Mouse (Mus musculus) midbrain, embryonic 14.5 days (tissue): ENCODE data around the gene Ctrl. TPM values are rescaled to one million over a fixed set of nuclear protein-coding genes. Genes with fewer than 3 reads are reported as not detected.
"Not testable (repeated sequence)": the region's sequence is repeated elsewhere in the genome, so short reads cannot be mapped to it uniquely, and the experiment has no call there.

Source experiments
- ATAC-seq: fragments of 200-750 bp; cut with Nextera tagmentation; 2 replicates; pipeline ENCODE4 v1.8.0; 2017; ENCODE audit warnings: moderate number of reproducible peaks, moderate library complexity; ENCODE audit not compliant: low FRiP score, low TSS enrichment
- DNase-seq: peaks from one replicate; pipeline ENCODE4 v3.0.0-alpha.2; 2015
- H3K27ac ChIP-seq: fragments of 300-500 bp; sonication (generic); replicated peaks from 2 replicates; pipeline ENCODE4 v1.5.1; 2014; ENCODE audit warnings: mild to moderate bottlenecking, low read depth, low read length, moderate library complexity
- H3K27me3 ChIP-seq: fragments of 300-500 bp; sonication (generic); 2 replicates; pipeline ENCODE4 v1.6.1; 2014; ENCODE audit warnings: low read length, control low read depth, mixed read lengths; ENCODE audit not compliant: control insufficient read depth, insufficient read depth
- H3K36me3 ChIP-seq: fragments of 300-500 bp; sonication (generic); 2 replicates; pipeline ENCODE4 v1.6.1; 2014; ENCODE audit warnings: low read length, control low read depth; ENCODE audit not compliant: control insufficient read depth, insufficient read depth
- H3K4me1 ChIP-seq: fragments of 300-500 bp; sonication (generic); 2 replicates; pipeline ENCODE4 v1.6.1; 2014; ENCODE audit warnings: mild to moderate bottlenecking, antibody characterized with exemption, low read length, control low read depth; ENCODE audit not compliant: control insufficient read depth, insufficient read depth
- H3K4me2 ChIP-seq: fragments of 300-500 bp; sonication (generic); 2 replicates; pipeline ENCODE4 v1.6.1; 2014; ENCODE audit warnings: mild to moderate bottlenecking, low read length, moderate library complexity
- H3K4me3 ChIP-seq: fragments of 300-500 bp; sonication (generic); replicated peaks from 2 replicates; pipeline ENCODE4 v1.5.1; 2014; ENCODE audit warnings: low read depth, low read length
- H3K9ac ChIP-seq: fragments of 300-500 bp; sonication (generic); replicated peaks from 2 replicates; pipeline ENCODE4 v1.6.1; 2014; ENCODE audit warnings: mild to moderate bottlenecking, low read length, moderate library complexity
- H3K9me3 ChIP-seq: fragments of 300-500 bp; sonication (generic); 2 replicates; pipeline ENCODE4 v1.6.1; 2016; ENCODE audit warnings: low read length, control low read depth, mixed read lengths; ENCODE audit not compliant: control insufficient read depth
- WGBS: fragments of 180-500 bp; shearing (Covaris S2); extraction: QIAGEN DNeasy Blood & Tissue Kit; methylation state at CpG from one replicate; pipeline ENCODE4 v1.1.7; 2014; 5-methylcytosine and 5-hydroxymethylcytosine counted together
- polyA plus RNA-seq: library from polyadenylated mRNA; unstranded; fragments of >200 nt; fragmentation: Nextera tagmentation; extraction: Ambion mirVana; gene quantifications from 2 replicates; pipeline ENCODE4 v1.2.1, GENCODE M21; 2014

Gene Ctrl
- 2.0 and 4.4 TPM in 2 replicates for polyA plus RNA-seq

DNA sequence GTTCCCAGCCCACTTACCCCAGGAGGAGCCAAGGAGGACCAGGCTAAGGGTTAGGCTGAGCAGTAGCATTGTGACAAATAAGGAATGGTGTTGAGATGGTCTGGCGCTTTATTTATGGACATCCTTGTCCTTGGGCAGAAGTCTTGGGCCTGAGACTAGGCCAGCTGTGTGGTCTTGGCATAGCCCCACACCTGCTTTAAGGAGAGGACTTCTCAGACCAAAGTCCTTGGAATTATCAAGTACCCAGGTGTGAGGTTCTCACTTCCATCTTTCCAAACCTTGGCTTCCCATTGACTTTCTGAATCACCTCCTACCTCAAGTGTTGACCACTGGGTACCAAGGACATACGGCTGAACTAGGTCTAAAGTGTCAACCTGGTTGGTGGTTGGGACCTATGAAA, at the start of gene Ctrl:
Ctrl (minus strand) TSS at position 101 of the 400 bp plus-strand sequence.
- Histone ChIP-seq H3K9ac (no peak within 1 kb of the TSS), H3K27me3 (no peaks in the 10 kb centered on the region), H3K9me3 (no peaks in the 10 kb centered on the region), H3K4me3 (no peak within 1 kb of the TSS), H3K27ac (no peak within 1 kb of the TSS), H3K36me3 (peaks cover 15% of the 10 kb centered on the region), H3K4me1 (peaks cover 15% of the 10 kb centered on the region), H3K4me2 (no peak within 1 kb of the TSS)
- ATAC-seq, result no peak
- 96% methylated on average over 2 of the region's 2 CpGs for WGBS
- no peak for DNase-seq

DNA sequence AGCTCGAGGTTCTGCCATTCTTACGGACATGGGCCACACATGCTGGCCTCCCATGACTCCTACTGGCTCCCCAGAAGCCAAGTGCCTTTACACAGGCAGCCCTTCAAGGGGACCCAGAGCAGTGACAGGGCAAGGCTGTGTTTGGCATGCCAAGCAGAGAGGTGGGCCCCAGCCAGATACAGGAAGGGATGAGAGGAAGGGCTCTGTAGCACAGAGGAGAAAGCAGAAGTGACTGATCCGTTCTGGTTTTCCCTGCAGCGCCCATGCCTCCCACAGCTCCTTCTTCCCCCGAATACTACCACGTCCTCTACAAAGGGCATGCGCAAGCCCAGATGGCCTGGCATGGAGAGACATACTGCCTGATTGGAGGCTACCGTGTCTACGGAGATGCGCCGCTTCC, 49.7 kb upstream of the Ctrl start:
- not testable (repeated sequence) for H3K27ac ChIP-seq, H3K36me3 ChIP-seq, H3K4me1 ChIP-seq, H3K4me3 ChIP-seq, H3K9me3 ChIP-seq, ATAC-seq, H3K4me2 ChIP-seq, H3K9ac ChIP-seq, H3K27me3 ChIP-seq, DNase-seq
- 79% methylated on average over 11 of the region's 11 CpGs for WGBS

DNA sequence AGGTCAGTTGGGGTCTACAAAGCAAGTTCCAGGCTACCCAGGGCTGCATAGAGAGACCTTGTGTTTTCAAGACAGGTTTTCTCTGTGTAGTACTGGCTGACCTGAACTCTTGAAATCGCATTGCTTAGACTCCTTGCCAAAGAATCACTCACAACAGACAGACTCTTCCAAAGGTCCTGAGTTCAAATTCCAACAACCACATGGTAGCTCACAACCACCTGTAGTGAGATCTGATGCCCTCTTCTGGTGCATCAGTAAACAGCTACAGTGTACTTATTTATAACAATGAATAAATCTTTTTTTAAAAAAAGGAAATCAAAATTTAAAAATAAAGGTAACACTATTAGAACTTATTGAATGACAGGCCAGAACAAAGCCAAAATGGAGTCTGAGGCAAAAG, 47.5 kb upstream of the Ctrl start:
- no peak overlapping the region for H3K4me2 ChIP-seq
- no peak overlapping the region for H3K4me3 ChIP-seq
- no peaks in the 10 kb centered on the region for H3K36me3 ChIP-seq
- H3K9me3 ChIP-seq, result no peaks in the 10 kb centered on the region
- H3K27me3 ChIP-seq, result no peaks in the 10 kb centered on the region
- 91% methylated on average over 1 of the region's 1 CpGs for WGBS
- no peak overlapping the region for H3K9ac ChIP-seq
- ATAC-seq, result no peak
- no peak overlapping the region for H3K27ac ChIP-seq
- no peak for DNase-seq
- H3K4me1 ChIP-seq, result no peaks in the 10 kb centered on the region

DNA sequence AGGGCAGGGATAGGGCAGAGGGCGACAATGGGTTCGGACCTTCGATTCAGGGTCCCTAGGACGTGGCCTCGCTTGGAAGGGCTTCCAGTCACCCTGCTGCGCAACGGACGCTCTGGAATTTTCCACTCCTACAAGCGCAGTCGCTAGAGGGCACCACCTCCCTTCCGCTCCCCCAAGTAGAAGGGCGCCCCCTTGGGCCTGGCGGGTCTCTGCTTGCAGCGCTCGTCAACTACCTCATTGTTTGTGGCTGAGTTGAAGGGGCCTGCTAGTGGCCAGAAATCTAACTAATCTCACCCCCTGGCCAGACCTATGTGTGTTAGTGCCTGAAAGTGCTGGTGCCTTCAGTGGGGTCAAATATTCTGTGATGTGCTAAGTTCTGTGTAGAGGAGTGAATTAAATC, 45.7 kb upstream of the Ctrl start, which contains the start of gene Dpep3:
Dpep3 (minus strand) TSS at position 105 of the 400 bp plus-strand sequence.
- H3K4me3 ChIP-seq, result no peak within 1 kb of the TSS
- DNase-seq, result no peak
- no peak within 1 kb of the TSS for H3K4me2 ChIP-seq
- H3K9me3 ChIP-seq, result no peaks in the 10 kb centered on the region
- ATAC-seq, result no peak
- no peak within 1 kb of the TSS for H3K27ac ChIP-seq
- no peaks in the 10 kb centered on the region for H3K4me1 ChIP-seq
- 91% methylated on average over 15 of the region's 15 CpGs for WGBS
- H3K36me3 ChIP-seq, result no peaks in the 10 kb centered on the region
- no peak within 1 kb of the TSS for H3K9ac ChIP-seq
- H3K27me3 ChIP-seq, result no peaks in the 10 kb centered on the region

DNA sequence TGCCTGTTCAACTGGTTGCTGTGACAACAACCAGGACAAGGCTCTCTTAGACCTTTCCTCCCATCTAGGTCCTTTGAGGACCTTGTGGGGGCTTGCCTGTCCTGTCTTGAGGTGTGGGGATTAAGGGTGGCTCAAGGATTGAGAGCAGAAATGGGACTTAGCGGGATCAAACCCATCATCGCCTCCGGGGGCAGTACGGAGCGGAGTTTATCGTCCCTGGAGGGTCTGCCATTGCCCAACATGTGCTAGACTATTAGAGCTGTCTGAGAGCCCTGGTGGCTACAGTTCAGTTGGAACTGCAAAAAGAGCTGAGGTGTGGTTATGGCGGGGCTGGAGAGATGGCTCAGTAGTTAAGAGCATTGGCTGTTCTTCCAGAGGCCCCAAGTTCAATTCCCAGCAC, 41.7 kb upstream of the Ctrl start:
- 60% methylated on average over 7 of the region's 7 CpGs for WGBS
- ATAC-seq (no peak), DNase-seq (no peak)
- no peaks in the 10 kb centered on the region for H3K36me3 ChIP-seq
- no peaks in the 10 kb centered on the region for H3K4me1 ChIP-seq
- H3K9ac ChIP-seq, result no peak overlapping the region
- no peaks in the 10 kb centered on the region for H3K27me3 ChIP-seq
- no peaks in the 10 kb centered on the region for H3K9me3 ChIP-seq
- no peak overlapping the region for H3K4me2 ChIP-seq
- no peak overlapping the region for H3K27ac ChIP-seq
- no peak overlapping the region for H3K4me3 ChIP-seq

DNA sequence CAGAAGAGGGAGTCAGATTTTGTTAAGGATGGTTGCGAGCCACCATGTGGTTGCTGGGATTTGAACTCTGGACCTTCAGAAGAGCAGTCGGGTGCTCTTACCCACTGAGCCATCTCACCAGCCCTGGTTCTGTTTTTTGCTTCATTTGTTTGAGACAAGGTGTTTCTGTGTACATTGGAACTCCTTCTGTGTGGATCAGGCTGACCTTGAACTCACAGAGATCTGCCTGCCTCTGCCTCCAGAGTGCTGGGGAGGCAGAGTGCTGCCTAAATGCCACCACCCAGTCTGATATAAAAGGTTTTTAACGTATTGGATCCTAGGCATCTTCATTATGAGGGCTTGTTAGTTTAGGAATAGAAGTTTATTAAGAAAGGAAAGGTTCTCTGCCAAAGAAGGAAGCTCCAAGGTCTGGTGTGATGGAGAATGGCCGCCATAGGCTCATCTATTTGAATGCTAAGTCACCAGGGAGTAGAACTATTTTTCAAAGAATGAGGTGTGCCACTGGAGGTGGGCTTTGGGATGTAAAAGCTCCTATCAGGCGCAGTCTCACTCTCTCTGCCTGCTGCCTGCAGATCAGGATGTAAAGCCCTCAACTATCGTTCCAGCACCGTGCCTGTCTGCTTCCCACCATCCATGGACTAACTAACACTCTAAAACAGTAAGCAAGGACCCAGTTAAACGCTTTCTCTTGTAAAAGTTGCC, 37.5 kb upstream of the Ctrl start:
- Histone ChIP-seq H3K4me3 (no peak overlapping the region), H3K4me1 (no peaks in the 10 kb centered on the region), H3K9me3 (no peaks in the 10 kb centered on the region), H3K9ac (no peak overlapping the region), H3K27ac (no peak overlapping the region), H3K4me2 (no peak overlapping the region), H3K36me3 (no peaks in the 10 kb centered on the region), H3K27me3 (peaks cover 12% of the 10 kb centered on the region; the same call in 1 of the 2 replicates)
- ATAC-seq (no peak), DNase-seq (no peak)
- 73% methylated on average over 8 of the region's 8 CpGs for WGBS

DNA sequence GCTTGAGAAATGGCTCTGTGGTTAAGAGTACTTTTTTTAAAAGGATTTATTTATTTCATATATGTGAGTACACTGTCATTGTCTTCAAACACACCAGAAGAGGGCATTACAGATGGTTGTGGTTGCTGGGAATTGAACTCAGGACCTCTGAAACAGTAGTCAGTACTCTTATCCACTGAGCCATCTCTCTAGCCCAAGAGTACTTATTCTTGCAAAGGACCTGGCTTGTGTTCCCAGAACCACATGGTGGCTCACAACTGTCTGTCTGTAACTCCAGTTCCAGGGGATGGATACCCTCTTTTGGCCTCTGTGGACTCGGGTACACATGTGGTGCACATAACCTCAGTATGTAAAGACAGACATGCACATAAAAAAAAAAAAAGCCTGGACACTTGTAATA, 35.7 kb upstream of the Ctrl start:
- H3K4me1 ChIP-seq, result 0 out of 2 replicates have a peak, but pooled peaks cover 5% of the 10 kb centered on the region
- H3K27ac ChIP-seq, result no peak overlapping the region
- no peak overlapping the region for H3K4me3 ChIP-seq
- H3K4me2 ChIP-seq, result no peak overlapping the region
- H3K36me3 ChIP-seq, result no peaks in the 10 kb centered on the region
- WGBS, result 54% methylated on average over 1 of the region's 1 CpGs
- peaks cover 27% of the 10 kb centered on the region for H3K27me3 ChIP-seq
- H3K9ac ChIP-seq, result no peak overlapping the region
- no peaks in the 10 kb centered on the region for H3K9me3 ChIP-seq
- ATAC-seq (no peak), DNase-seq (no peak)

DNA sequence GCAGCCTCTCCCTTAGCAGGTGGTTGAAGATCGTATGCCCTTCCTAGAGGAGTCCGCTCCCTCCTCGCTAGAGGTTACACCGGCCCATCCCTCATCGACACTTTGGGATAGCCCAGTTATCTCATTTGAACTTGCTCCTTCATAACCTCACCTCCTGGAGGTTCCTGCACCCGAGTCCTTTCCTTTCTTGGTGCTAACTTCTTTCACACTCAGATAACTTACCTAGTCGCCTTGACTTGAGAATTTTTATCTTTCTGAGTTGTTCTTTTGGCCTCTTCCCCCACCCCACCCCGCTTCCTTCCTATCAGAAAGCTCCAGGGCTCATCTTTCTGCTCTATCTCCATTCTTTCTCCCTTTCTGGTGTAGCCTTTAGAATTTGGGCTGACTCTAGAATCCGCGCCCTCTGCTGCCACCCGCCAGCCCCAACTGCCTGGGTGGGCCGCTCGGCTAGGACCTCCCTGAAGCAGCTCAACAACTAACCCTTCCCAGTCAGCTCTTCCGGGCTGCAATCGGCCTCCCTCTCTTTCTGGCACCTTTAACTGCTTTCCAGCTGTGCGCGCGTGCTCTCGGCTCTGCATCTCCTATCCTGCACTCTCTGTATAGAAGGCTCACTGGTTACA, 33.1 kb upstream of the Ctrl start:
- 0 out of 2 replicates have a peak, but pooled peaks cover 5% of the 10 kb centered on the region for H3K4me1 ChIP-seq
- no peak overlapping the region for H3K4me3 ChIP-seq
- ATAC-seq (no peak), DNase-seq (peak; percentile 12)
- H3K4me2 ChIP-seq, result peak overlapping the region; percentile 54; the same call in 1 of the 2 replicates
- H3K9me3 ChIP-seq, result no peaks in the 10 kb centered on the region
- H3K36me3 ChIP-seq, result no peaks in the 10 kb centered on the region
- peaks cover 27% of the 10 kb centered on the region for H3K27me3 ChIP-seq
- no peak overlapping the region for H3K9ac ChIP-seq
- WGBS, result 10% methylated on average over 19 of the region's 19 CpGs
- H3K27ac ChIP-seq, result no peak overlapping the region

DNA sequence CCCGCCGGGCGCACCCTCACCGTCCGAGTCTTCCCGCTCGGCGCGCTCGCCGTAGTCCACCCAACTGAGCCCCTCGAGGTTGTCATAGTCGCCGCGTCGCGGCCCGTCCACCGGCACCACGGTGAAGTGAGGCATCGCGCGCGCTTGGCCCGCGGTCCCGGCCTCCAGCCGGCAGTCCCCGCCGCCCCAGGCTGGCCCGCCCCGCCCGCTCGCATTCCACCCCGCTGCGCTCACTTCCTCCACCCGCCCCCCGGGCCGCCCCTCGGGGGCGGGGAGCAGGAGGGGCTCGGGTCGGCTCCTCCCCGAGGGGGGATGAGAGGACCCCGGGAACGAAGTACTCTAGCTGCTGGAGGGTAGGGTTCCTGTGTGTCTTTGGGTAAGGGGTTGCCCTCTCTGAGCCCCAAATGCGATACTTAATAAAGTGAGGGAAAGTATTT, 32.3 kb upstream of the Ctrl start, which contains the start of gene Slc12a4:
Slc12a4 (minus strand) TSS at position 193 of the 437 bp plus-strand sequence.
- no peaks in the 10 kb centered on the region for H3K36me3 ChIP-seq
- no peak within 1 kb of the TSS for H3K27ac ChIP-seq
- peak within 1 kb of the TSS; percentile 26 for H3K9ac ChIP-seq
- H3K27me3 ChIP-seq, result peaks cover 27% of the 10 kb centered on the region
- H3K9me3 ChIP-seq, result no peaks in the 10 kb centered on the region
- H3K4me2 ChIP-seq, result peak within 1 kb of the TSS; percentile 54
- peak; percentile 69 for DNase-seq
- 0 out of 2 replicates have a peak, but pooled peaks cover 5% of the 10 kb centered on the region for H3K4me1 ChIP-seq
- WGBS, result 1% methylated on average over 47 of the region's 47 CpGs
- H3K4me3 ChIP-seq, result peak within 1 kb of the TSS; percentile 37
- peak; percentile 55 for ATAC-seq
